Mouse (Mus musculus): ENCODE results near the gene Rft1. TPM values are rescaled to one million over a fixed set of nuclear protein-coding genes. Genes with fewer than 3 reads are reported as not detected.

The Rft1 gene
- polyA plus RNA-seq (2016; fragmentation: Nextera tagmentation; extraction: Ambion mirVana): 12.7 and 14.7 TPM in 2 replicates

GRCm38 (mm10) chr14:30653943-30654659 is at the start of gene Rft1:
Rft1 (plus strand) TSS chr14:30654360.
- Histone ChIP-seq H3K9me3 (no peaks in the 10 kb centered on the region), H3K4me3 (peak within 1 kb of the TSS; percentile 97), H3K27ac (peak within 1 kb of the TSS; percentile 99), H3K4me1 (peaks cover 12% of the 10 kb centered on the region), H3K27me3 (ENCODE audit: poor library complexity, severe bottlenecking) (no peaks in the 10 kb centered on the region), H3K36me3 (replicated peaks) (peaks cover 7% of the 10 kb centered on the region)
- WGBS: 3% methylated on average over 38 of the region's 38 CpGs
- peak; percentile 100 for DNase-seq (ENCODE audit: extremely low spot score, low spot score)

GRCm38 (mm10) chr14:30606817-30607216 is 47.3 kb upstream of the Rft1 start:
- no peaks in the 10 kb centered on the region for H3K9me3 ChIP-seq
- 94% methylated on average over 5 of the region's 5 CpGs for WGBS
- no peaks in the 10 kb centered on the region for H3K27me3 ChIP-seq (ENCODE audit: poor library complexity, severe bottlenecking)
- peaks cover 31% of the 10 kb centered on the region for H3K36me3 ChIP-seq (replicated peaks)
- peaks cover 17% of the 10 kb centered on the region for H3K4me1 ChIP-seq
- no peak overlapping the region for H3K27ac ChIP-seq
- no peak overlapping the region for H3K4me3 ChIP-seq
- no peak for DNase-seq (ENCODE audit: extremely low spot score, low spot score)

- Histone ChIP-seq H3K4me3 (no peak overlapping the region), H3K27me3 (ENCODE audit: poor library complexity, severe bottlenecking) (no peaks in the 10 kb centered on the region), H3K9me3 (no peaks in the 10 kb centered on the region), H3K4me1 (peaks cover 24% of the 10 kb centered on the region), H3K27ac (no peak overlapping the region), H3K36me3 (replicated peaks) (peaks cover 22% of the 10 kb centered on the region)
- 83% methylated on average over 4 of the region's 4 CpGs for WGBS
- DNase-seq (ENCODE audit: extremely low spot score, low spot score): no peak
Measured at GRCm38 (mm10) chr14:30607696-30608095, 46.5 kb upstream of the Rft1 start.

- Histone ChIP-seq H3K9me3 (no peaks in the 10 kb centered on the region), H3K36me3 (replicated peaks) (peaks cover 21% of the 10 kb centered on the region), H3K27ac (no peak overlapping the region), H3K4me3 (no peak overlapping the region), H3K27me3 (ENCODE audit: poor library complexity, severe bottlenecking) (no peaks in the 10 kb centered on the region), H3K4me1 (peaks cover 26% of the 10 kb centered on the region)
- no peak for DNase-seq (ENCODE audit: extremely low spot score, low spot score)
- 90% methylated on average over 6 of the region's 6 CpGs for WGBS
Measured at GRCm38 (mm10) chr14:30608176-30608575, 46.0 kb upstream of the Rft1 start.

GRCm38 (mm10) chr14:30609499-30609898 is 44.7 kb upstream of the Rft1 start:
- H3K4me3 ChIP-seq: no peak overlapping the region
- 87% methylated on average over 3 of the region's 3 CpGs for WGBS
- H3K27me3 ChIP-seq (ENCODE audit: poor library complexity, severe bottlenecking): no peaks in the 10 kb centered on the region
- H3K36me3 ChIP-seq (replicated peaks): peaks cover 18% of the 10 kb centered on the region
- no peak for DNase-seq (ENCODE audit: extremely low spot score, low spot score)
- H3K27ac ChIP-seq: peak overlapping the region; percentile 26; the same call in 1 of the 2 replicates
- peaks cover 26% of the 10 kb centered on the region for H3K4me1 ChIP-seq
- no peaks in the 10 kb centered on the region for H3K9me3 ChIP-seq

- Histone ChIP-seq H3K4me3 (no peak overlapping the region), H3K36me3 (replicated peaks) (peaks cover 18% of the 10 kb centered on the region), H3K27me3 (ENCODE audit: poor library complexity, severe bottlenecking) (no peaks in the 10 kb centered on the region), H3K4me1 (peaks cover 26% of the 10 kb centered on the region), H3K9me3 (no peaks in the 10 kb centered on the region), H3K27ac (0 out of 2 replicates have a peak overlapping the region, but pooled peaks have one; percentile 64)
- WGBS: 88% methylated on average over 2 of the region's 2 CpGs
- no peak for DNase-seq (ENCODE audit: extremely low spot score, low spot score)
Measured at GRCm38 (mm10) chr14:30610304-30610703, 43.9 kb upstream of the Rft1 start.

GRCm38 (mm10) chr14:30610940-30611339 is 43.2 kb upstream of the Rft1 start:
- H3K4me1 ChIP-seq: peaks cover 26% of the 10 kb centered on the region
- H3K4me3 ChIP-seq: no peak overlapping the region
- DNase-seq (ENCODE audit: extremely low spot score, low spot score): no peak
- H3K36me3 ChIP-seq (replicated peaks): peaks cover 18% of the 10 kb centered on the region
- H3K9me3 ChIP-seq: no peaks in the 10 kb centered on the region
- no peaks in the 10 kb centered on the region for H3K27me3 ChIP-seq (ENCODE audit: poor library complexity, severe bottlenecking)
- peak overlapping the region; percentile 64 for H3K27ac ChIP-seq
- 85% methylated on average over 3 of the region's 3 CpGs for WGBS

GRCm38 (mm10) chr14:30612523-30612922 is 41.6 kb upstream of the Rft1 start:
- Histone ChIP-seq H3K36me3 (replicated peaks) (peaks cover 13% of the 10 kb centered on the region), H3K4me3 (no peak overlapping the region), H3K4me1 (peaks cover 29% of the 10 kb centered on the region), H3K27me3 (ENCODE audit: poor library complexity, severe bottlenecking) (no peaks in the 10 kb centered on the region), H3K9me3 (no peaks in the 10 kb centered on the region), H3K27ac (peak overlapping the region; percentile 4)
- DNase-seq (ENCODE audit: extremely low spot score, low spot score): peak; percentile 85
- 27% methylated on average over 7 of the region's 7 CpGs for WGBS

- no peak overlapping the region for H3K4me3 ChIP-seq
- peak overlapping the region; percentile 4 for H3K27ac ChIP-seq
Measured at GRCm38 (mm10) chr14:30612962-30613715, 41.0 kb upstream of the Rft1 start.

GRCm38 (mm10) chr14:30616751-30617150 is 37.4 kb upstream of the Rft1 start:
- Histone ChIP-seq H3K36me3 (replicated peaks) (no peaks in the 10 kb centered on the region), H3K4me1 (peaks cover 15% of the 10 kb centered on the region), H3K9me3 (no peaks in the 10 kb centered on the region), H3K27ac (no peak overlapping the region), H3K27me3 (ENCODE audit: poor library complexity, severe bottlenecking) (no peaks in the 10 kb centered on the region), H3K4me3 (no peak overlapping the region)
- 71% methylated on average over 2 of the region's 2 CpGs for WGBS
- DNase-seq (ENCODE audit: extremely low spot score, low spot score): no peak

More at GRCm38 (mm10) chr14:30612962-30613715, 41.0 kb upstream of the Rft1 start:
- peaks cover 12% of the 10 kb centered on the region for H3K36me3 ChIP-seq (replicated peaks)
- no peaks in the 10 kb centered on the region for H3K27me3 ChIP-seq (ENCODE audit: poor library complexity, severe bottlenecking)
- peaks cover 29% of the 10 kb centered on the region for H3K4me1 ChIP-seq
- H3K9me3 ChIP-seq: no peaks in the 10 kb centered on the region
- WGBS: 91% methylated on average over 2 of the region's 2 CpGs
- DNase-seq (ENCODE audit: extremely low spot score, low spot score): no peak

GRCm38 (mm10) chr14:30618746-30619275 is 35.3 kb upstream of the Rft1 start:
- H3K9me3 ChIP-seq: no peaks in the 10 kb centered on the region
- WGBS: 90% methylated on average over 2 of the region's 2 CpGs
- no peak overlapping the region; the same call in 1 of the 2 replicates for H3K27ac ChIP-seq
- H3K4me3 ChIP-seq: no peak overlapping the region
- H3K27me3 ChIP-seq (ENCODE audit: poor library complexity, severe bottlenecking): peaks cover 4% of the 10 kb centered on the region; the same call in 1 of the 2 replicates
- DNase-seq (ENCODE audit: extremely low spot score, low spot score): no peak
- H3K4me1 ChIP-seq: peaks cover 11% of the 10 kb centered on the region
- no peaks in the 10 kb centered on the region for H3K36me3 ChIP-seq (replicated peaks)

- H3K9me3 ChIP-seq: no peaks in the 10 kb centered on the region
- 90% methylated on average over 7 of the region's 7 CpGs for WGBS
- H3K4me3 ChIP-seq: no peak overlapping the region
- H3K27ac ChIP-seq: no peak overlapping the region
- DNase-seq (ENCODE audit: extremely low spot score, low spot score): no peak
- peaks cover 23% of the 10 kb centered on the region for H3K4me1 ChIP-seq
- H3K36me3 ChIP-seq (replicated peaks): no peaks in the 10 kb centered on the region
- H3K27me3 ChIP-seq (ENCODE audit: poor library complexity, severe bottlenecking): peaks cover 17% of the 10 kb centered on the region
Measured at GRCm38 (mm10) chr14:30619982-30620578, 34.1 kb upstream of the Rft1 start.

Data from forebrain, embryonic 10.5 days (tissue).